Mouse (Mus musculus): Measurements from ENCODE around the gene Bmp6.

DNA sequence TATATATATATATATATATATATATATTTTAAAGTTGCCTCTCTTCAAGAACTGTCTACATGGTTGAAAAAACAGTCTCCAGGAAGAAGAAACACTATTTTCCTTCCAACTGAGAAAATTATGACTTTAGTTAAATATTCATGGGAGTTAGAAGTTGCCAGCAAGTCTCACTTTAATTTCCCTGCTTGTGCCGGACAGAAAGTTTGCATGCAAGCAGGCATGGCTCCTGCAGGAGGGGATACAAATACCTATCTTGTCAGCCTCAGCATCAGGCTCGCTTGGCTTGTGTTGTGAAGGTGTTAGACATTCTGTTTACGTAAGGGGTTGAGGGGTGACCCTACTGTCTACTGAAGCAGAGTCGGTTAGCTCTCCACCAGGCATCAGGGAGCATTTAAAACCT is 17.8 kb downstream of the Bmp6 start:
- TF ChIP-seq POLR2A (IDR thresholded peaks at IDR 0.05; ENCODE audit: borderline replicate concordance, insufficient read depth, low read length) (no peak), CTCF (IDR thresholded peaks at IDR 0.05; ENCODE audit: borderline replicate concordance, insufficient read depth, low read depth, low read length) (no peak)

Data from cerebellum, adult 2 months (tissue).